ENCODE assay signal across 8 mouse cellular contexts in genomic region chr10:7725751-7726500, GRCm38 (mm10). TPM values are rescaled to one million over a fixed set of nuclear protein-coding genes. Genes with fewer than 3 reads are reported as not detected.
DNase-seq lines count a peak whose midpoint lies in the region; ATAC-seq lines count a peak whose summit lies in the region.

Katna1 (plus strand) TSS chr10:7726000.

- ATAC-seq in hindbrain, embryonic 15.5 days (ENCODE audit: low FRiP score, low read depth): peak; percentile 99

- no peaks in the 10 kb centered on the region for H3K9me3 ChIP-seq in hindbrain, embryonic 15.5 days

- peaks cover 18% of the 10 kb centered on the region for H3K4me1 ChIP-seq in hindbrain, embryonic 15.5 days (replicated peaks)

- H3K27ac ChIP-seq in hindbrain, embryonic 15.5 days (replicated peaks): peak within 1 kb of the TSS; percentile 85

- no peaks in the 10 kb centered on the region for H3K36me3 ChIP-seq in hindbrain, embryonic 15.5 days

- peak; percentile 96 for DNase-seq in T-cell, adult 2 months (ENCODE audit: low spot score)
- DNase-seq in cerebellum, postnatal 36 days: peak; percentile 85 to 87
- peak; percentile 87 to 90 for DNase-seq in frontal cortex, postnatal 36 days (ENCODE audit: low spot score in 2 of 2)
- peak; percentile 83 for DNase-seq in left cerebral cortex, adult 11 months (ENCODE audit: low spot score)
- DNase-seq in lung, postnatal 4 days: peak; percentile 96
- DNase-seq in retina, postnatal 7 days (ENCODE audit: low read depth, low spot score): peak; percentile 94
- peak; percentile 83 for DNase-seq in urinary bladder, adult 2 months (ENCODE audit: low spot score)

- peak within 1 kb of the TSS; percentile 91 for H3K4me2 ChIP-seq in hindbrain, embryonic 15.5 days

- peak within 1 kb of the TSS; percentile 77 for H3K9ac ChIP-seq in hindbrain, embryonic 15.5 days

- under 1% methylated on average over 49 of the region's 49 CpGs for WGBS in hindbrain, embryonic 15.5 days

- H3K4me3 ChIP-seq in hindbrain, embryonic 15.5 days: peak within 1 kb of the TSS; percentile 77

- H3K27me3 ChIP-seq in hindbrain, embryonic 15.5 days: no peaks in the 10 kb centered on the region

RNA-seq across cellular contexts. Expression of gene Katna1, which starts in this region (rescaled TPM):
- 27.6 and 30.7 TPM in 2 replicates for polyA plus RNA-seq in hindbrain, embryonic 15.5 days (2015; fragmentation: Nextera tagmentation; extraction: Ambion mirVana)
- polyA plus RNA-seq in urinary bladder, adult 2 months (2012; rRNA removed): 16.2 and 19.4 TPM in 2 replicates

Comparison
In these comparisons a context has a peak if more than half of its experiments do, and no peak if none do; other contexts are left out.
1. Peak in every context shown above with its lines: DNase-seq, ATAC-seq, H3K4me3 ChIP-seq and H3K27ac ChIP-seq.